Mouse (Mus musculus) neutrophil, adult 65 days (primary cell): ENCODE data around the gene Cad. TPM values are rescaled to one million over a fixed set of nuclear protein-coding genes. Genes with fewer than 3 reads are reported as not detected.

ENCODE experiments used
- total RNA-seq: library from RNA; stranded (reverse); gene quantifications from 2 replicates; pipeline ENCODE4 v1.2.4, GENCODE M21; 2023

Gene Cad
- 8.2 and 20.3 TPM in 2 replicates for total RNA-seq

GRCm38 (mm10) chr5:31054261-31055215 is at the start of gene Cad:
Gene Cad (plus strand): TSS chr5:31054780.

GRCm38 (mm10) chr5:31047848-31048762 is 6.5 kb upstream of the Cad start, which contains the start of gene Atraid:
Gene Atraid (plus strand): TSS chr5:31048312.

GRCm38 (mm10) chr5:31048763-31049641 is 5.6 kb upstream of the Cad start, which contains the start of gene Slc5a6:
Gene Slc5a6 (minus strand): TSS chr5:31048924.

GRCm38 (mm10) chr5:31105814-31106335 is 51.3 kb downstream of the Cad start, which contains the start of gene Dnajc5g:
Gene Dnajc5g (plus strand): TSS chr5:31106285.

GRCm38 (mm10) chr5:31108000-31108490 is 53.5 kb downstream of the Cad start, which contains the start of gene Slc30a3:
Gene Slc30a3 (minus strand): TSS chr5:31108237.

GRCm38 (mm10) chr5:31116354-31116753 is 61.8 kb downstream of the Cad start, which contains the start of gene Trim54:
Gene Trim54 (plus strand): TSS chr5:31116712.

Other genes starting within 250 kb of the Cad start
- gene Mapre3, start 240.1 kb upstream of the Cad start, total RNA-seq: 1.5 and 1.6 TPM in 2 replicates
- 21.9 and 30.1 TPM in 2 replicates for gene Tmem214, start 186.8 kb upstream of the Cad start, total RNA-seq
- 3.1 and 4.6 TPM in 2 replicates for gene Agbl5, start 166.1 kb upstream of the Cad start, total RNA-seq
- 105 and 129 TPM in 2 replicates for gene Ost4, start 147.0 kb upstream of the Cad start, total RNA-seq
- gene Emilin1, start 141.4 kb upstream of the Cad start, total RNA-seq: 22.9 and 23.7 TPM in 2 replicates
- gene Khk, start 133.3 kb upstream of the Cad start, total RNA-seq: 28.9 and 31.7 TPM in 2 replicates
- 0.98 TPM in 1 of 2 replicates, not detected in the other for gene Cgref1, start 109.2 kb upstream of the Cad start, total RNA-seq
- gene Preb, start 94.4 kb upstream of the Cad start, total RNA-seq: 430 and 600 TPM in 2 replicates
- not detected in 2 replicates for gene Tcf23, start 86.1 kb upstream of the Cad start, total RNA-seq
- gene Atraid, start 6.5 kb upstream of the Cad start, total RNA-seq: 11.6 and 17.1 TPM in 2 replicates
- 2.4 and 3.3 TPM in 2 replicates for gene Slc5a6, start 5.9 kb upstream of the Cad start, total RNA-seq
- not detected in 2 replicates for gene Dnajc5g, start 51.5 kb downstream of the Cad start, total RNA-seq
- gene Slc30a3, start 53.5 kb downstream of the Cad start, total RNA-seq: not detected in 2 replicates
- gene Trim54, start 61.9 kb downstream of the Cad start, total RNA-seq: not detected in 2 replicates
- not detected in 2 replicates for gene Ucn, start 84.0 kb downstream of the Cad start, total RNA-seq
- 7.0 and 7.6 TPM in 2 replicates for gene Mpv17, start 99.5 kb downstream of the Cad start, total RNA-seq
- 0.93 and 2.1 TPM in 2 replicates for gene Gm29609, start 125.1 kb downstream of the Cad start, total RNA-seq
- 88.6 and 97.9 TPM in 2 replicates for gene Gtf3c2, start 125.4 kb downstream of the Cad start, total RNA-seq
- gene Snx17, start 138.4 kb downstream of the Cad start, total RNA-seq: 52.6 and 61.7 TPM in 2 replicates
- 16.3 and 17.5 TPM in 2 replicates for gene Eif2b4, start 138.7 kb downstream of the Cad start, total RNA-seq
- gene Zfp513, start 147.5 kb downstream of the Cad start, total RNA-seq: 29.5 and 34.6 TPM in 2 replicates
- 69.4 and 76.5 TPM in 2 replicates for gene Ppm1g, start 165.9 kb downstream of the Cad start, total RNA-seq
- 228 and 242 TPM in 2 replicates for gene Nrbp1, start 186.1 kb downstream of the Cad start, total RNA-seq
- 0.79 TPM in 1 of 2 replicates, not detected in the other for gene Gm9970, start 186.5 kb downstream of the Cad start, total RNA-seq
- 7.4 and 9.2 TPM in 2 replicates for gene Krtcap3, start 196.9 kb downstream of the Cad start, total RNA-seq
- 4.3 and 7.5 TPM in 2 replicates for gene Ift172, start 236.3 kb downstream of the Cad start, total RNA-seq
- not detected in 2 replicates for gene Fndc4, start 241.3 kb downstream of the Cad start, total RNA-seq
- not detected in 2 replicates for gene Gckr, start 242.7 kb downstream of the Cad start, total RNA-seq